Mouse (Mus musculus): ENCODE data around the gene Hist1h4j.
A peak's percentile ranks its signal among the peaks of the same experiment; 100 is the strongest.
"Not testable (repeated sequence)": the region's sequence is repeated elsewhere in the genome, so short reads cannot be mapped to it uniquely, and the experiment has no call there.

The Hist1h4j gene

GRCm38 (mm10) chr13:21727948-21728572 is 6.8 kb upstream of the Hist1h4j start:
- no peak for DNase-seq

GRCm38 (mm10) chr13:21729544-21729943 is 5.3 kb upstream of the Hist1h4j start:
- no peak for DNase-seq

- no peak for DNase-seq
These were observed 1.4 kb upstream of the Hist1h4j start for GRCm38 (mm10) chr13:21733466-21733865.

GRCm38 (mm10) chr13:21734010-21734905 is 606 bp upstream of the Hist1h4j start:
- DNase-seq: peak; percentile 71

DNA sequence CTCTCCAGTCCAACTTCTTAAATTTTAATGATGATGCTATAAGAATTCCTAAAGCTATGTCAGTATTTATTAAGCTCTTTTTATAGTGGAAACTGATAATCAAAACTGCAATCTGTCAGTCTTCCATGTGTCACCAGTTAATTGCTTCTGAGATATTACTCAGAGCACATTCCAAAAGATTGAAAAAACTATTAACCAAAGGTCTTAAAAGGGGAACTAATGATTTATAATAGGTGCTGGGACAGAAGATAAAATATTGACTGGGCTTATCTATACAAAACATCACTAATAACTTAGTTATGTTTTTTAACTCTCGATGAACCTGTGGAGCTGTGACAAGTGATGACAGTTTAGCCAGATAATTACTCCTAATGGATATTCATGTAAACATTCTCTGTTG is 10.1 kb downstream of the Hist1h4j start:
- no peak for DNase-seq

- no peak for DNase-seq
These were observed 14.7 kb downstream of the Hist1h4j start for GRCm38 (mm10) chr13:21749387-21750158.

DNA sequence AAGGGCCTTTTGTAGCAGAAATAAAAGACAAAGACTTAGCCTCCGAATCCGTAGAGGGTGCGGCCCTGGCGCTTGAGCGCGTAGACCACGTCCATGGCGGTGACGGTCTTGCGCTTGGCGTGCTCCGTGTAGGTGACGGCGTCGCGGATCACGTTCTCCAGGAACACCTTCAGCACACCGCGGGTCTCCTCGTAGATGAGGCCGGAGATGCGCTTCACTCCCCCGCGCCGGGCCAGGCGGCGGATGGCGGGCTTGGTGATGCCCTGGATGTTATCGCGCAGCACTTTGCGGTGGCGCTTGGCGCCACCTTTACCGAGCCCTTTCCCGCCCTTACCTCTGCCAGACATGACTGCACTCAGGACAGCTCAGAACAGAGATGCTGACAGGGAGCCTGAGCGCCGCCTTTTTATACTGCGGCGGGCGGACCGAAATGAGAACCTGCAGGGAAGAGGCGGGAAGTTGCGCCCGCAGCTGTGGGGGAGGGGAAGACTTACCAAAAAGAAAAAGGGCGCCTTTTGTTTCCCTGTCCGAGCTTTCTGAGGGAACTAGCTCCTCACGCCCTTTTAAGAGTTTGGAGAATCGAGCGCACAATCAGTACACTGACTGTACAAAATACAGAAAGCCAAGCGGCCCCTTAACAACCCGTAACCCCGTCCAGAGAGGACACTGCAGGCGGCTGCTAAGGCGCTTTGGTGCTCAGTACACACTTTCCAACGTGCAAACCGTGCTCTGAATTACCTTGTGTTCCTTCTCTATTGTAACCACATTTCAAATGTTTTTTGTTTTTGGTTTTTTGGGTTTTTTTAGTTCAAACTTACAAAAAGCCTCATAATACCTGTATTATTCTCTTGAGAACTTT is 15.5 kb downstream of the Hist1h4j start, which contains the start of gene Hist1h4k:
Hist1h4k (minus strand) TSS at position 347 of the 859 bp plus-strand sequence.
- peak; percentile 74 for DNase-seq

GRCm38 (mm10) chr13:21751417-21751816 is 16.6 kb downstream of the Hist1h4j start:
- no peak for DNase-seq

DNA sequence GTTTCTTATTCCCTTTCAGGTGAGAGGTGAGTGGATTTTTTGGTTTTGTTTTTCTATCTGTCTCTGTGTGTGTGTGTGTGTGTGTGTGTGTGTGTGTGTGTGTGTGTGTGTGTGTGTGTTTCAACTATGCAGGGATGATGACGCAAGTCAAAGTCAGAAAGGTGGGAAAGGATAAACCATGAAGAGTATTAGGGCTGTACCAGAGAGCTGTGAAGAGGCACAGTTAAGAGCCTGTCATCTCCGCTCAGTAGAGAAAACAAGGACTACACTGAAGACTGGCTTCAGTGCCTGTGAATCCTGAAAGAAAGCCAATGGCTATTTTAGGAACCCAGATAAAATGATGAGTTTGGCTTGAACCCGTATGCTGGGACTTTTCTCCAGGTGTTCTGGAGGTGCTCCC is 17.0 kb downstream of the Hist1h4j start:
- DNase-seq: no peak

- DNase-seq: no peak
These were observed 17.5 kb downstream of the Hist1h4j start for GRCm38 (mm10) chr13:21752356-21752755.

- no peak for DNase-seq
These were observed 18.2 kb downstream of the Hist1h4j start for GRCm38 (mm10) chr13:21753051-21753523.

GRCm38 (mm10) chr13:21753524-21754285 is 18.8 kb downstream of the Hist1h4j start, which contains the start of the genes Hist1h2ak and Hist1h2bn:
TSS of gene Hist1h2ak (minus strand) at chr13:21753827.
TSS of gene Hist1h2bn (plus strand) at chr13:21754123.
- DNase-seq: peak; percentile 15

DNA sequence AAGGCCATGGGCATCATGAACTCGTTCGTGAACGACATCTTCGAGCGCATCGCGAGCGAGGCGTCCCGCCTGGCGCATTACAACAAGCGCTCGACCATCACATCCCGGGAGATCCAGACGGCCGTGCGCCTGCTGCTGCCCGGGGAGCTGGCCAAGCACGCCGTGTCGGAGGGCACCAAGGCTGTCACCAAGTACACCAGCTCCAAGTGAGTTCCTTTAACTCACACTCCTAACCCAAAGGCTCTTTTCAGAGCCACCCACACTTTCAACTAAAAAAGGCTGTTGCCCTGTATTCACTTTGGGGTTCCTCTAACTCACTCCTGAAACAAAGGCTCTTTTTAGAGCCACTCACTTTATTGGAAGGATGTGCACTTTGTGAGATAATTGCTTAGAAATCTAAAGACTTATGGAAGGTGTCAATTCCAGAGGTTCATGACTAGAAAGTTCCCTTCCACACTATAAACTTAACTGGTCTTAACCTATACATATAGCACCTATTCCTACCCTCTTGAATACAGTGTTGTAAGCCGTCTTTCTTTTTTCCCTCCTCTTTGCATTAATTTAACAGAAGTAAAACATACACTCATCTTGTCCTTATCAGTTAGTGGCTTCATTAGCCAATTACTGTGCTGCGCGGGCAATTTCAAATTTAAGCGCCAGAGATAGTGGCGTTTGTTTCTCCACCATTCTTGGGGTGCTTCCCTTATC is 19.6 kb downstream of the Hist1h4j start:
- not testable (repeated sequence) for DNase-seq

- DNase-seq: no peak
These were observed 20.8 kb downstream of the Hist1h4j start for GRCm38 (mm10) chr13:21755707-21756106.

GRCm38 (mm10) chr13:21778814-21779766 is 44.2 kb downstream of the Hist1h4j start:
- DNase-seq: peak; percentile 28

DNA sequence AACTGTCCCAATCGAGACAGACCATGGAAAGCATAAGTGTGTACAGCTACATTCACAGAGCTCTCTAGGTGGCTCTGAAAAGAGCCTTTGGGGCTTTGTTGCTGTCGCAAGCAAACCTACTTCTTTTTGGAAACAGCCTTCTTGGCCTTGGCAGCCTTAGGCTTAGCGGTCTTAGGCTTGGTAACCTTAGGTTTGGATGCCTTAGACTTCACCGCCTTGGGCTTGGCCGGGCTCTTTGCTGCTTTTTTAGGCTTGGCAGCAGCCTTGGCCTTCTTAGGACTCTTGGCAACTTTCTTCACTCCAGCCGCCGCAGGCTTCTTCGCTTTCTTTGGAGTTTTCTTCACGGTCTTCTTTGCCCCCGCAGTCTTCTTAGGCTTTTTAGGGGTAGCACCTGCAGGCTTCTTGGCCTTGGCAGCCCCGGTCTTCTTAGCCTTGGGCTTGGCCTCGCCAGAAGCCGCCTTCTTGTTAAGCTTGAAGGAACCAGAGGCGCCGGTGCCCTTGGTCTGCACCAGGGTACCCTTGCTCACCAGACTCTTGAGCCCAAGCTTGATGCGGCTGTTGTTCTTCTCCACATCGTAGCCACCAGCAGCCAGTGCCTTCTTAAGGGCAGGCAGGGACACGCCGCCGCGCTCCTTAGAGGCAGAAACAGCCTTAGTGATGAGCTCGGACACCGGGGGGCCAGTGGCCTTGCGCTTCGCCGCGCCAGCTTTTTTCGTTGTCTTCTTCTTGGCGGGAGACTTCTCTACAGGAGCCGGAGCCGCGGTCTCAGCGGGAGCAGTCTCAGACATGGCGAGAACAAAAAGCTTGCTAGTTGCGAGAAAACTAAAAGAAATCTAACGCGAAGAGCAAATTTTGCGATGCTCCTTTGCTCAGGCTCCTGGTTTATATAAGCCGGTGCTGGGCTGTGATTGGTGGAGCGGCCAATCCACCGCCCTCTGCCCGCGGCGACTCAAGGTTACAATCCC is 45.2 kb downstream of the Hist1h4j start, which contains the start of gene Hist1h1b:
Hist1h1b (minus strand) TSS at position 859 of the 965 bp plus-strand sequence.
- DNase-seq: peak; percentile 34

GRCm38 (mm10) chr13:21781021-21781555 is 46.2 kb downstream of the Hist1h4j start:
- DNase-seq: no peak

DNA sequence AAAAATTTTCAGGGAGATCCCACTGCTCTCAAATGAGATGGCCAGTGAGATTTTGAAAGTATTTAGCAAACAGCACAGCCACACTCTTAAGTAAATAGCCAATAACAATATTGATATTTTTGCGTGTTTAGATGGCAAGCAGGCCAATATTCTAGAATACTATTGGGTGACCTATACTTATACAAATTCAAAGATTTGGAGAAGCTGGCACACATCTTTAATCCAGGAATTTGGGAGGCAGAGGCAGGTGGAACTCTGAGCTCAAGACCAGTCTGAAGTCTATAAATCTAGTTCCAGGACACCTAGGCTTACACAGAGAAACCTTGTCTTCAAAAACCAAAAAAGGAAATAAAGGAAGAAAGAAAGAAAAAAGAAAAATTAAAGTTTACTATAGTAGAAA is 46.8 kb downstream of the Hist1h4j start:
- DNase-seq: no peak
